Mouse (Mus musculus) E14TG2a.4 (cell line): Measurements from ENCODE around the gene Id1.

Experiments used
- H3K27me3 ChIP-seq: 2 replicates; pipeline ENCODE4 v1.6.1; 2014; ENCODE audit warnings: low read length, control low read depth; ENCODE audit not compliant: insufficient read depth
- H3K36me3 ChIP-seq: 2 replicates; pipeline ENCODE4 v1.6.1; 2014; ENCODE audit warnings: low read length, control low read depth; ENCODE audit not compliant: insufficient read depth
- H3K4me1 ChIP-seq: replicated peaks from 2 replicates; pipeline ENCODE4 v1.6.1; 2014; ENCODE audit warnings: low read depth, low read length, control low read depth
- H3K4me3 ChIP-seq: replicated peaks from 2 replicates; pipeline ENCODE4 v1.5.1; 2014; ENCODE audit warnings: mild to moderate bottlenecking, low read length
- H3K9me3 ChIP-seq: 2 replicates; pipeline ENCODE4 v1.6.1; 2014; ENCODE audit warnings: low read length, control low read depth
- CTCF ChIP-seq: conservative IDR thresholded peaks from 2 replicates; pipeline ENCODE4 v1.5.1; 2014; ENCODE audit warnings: low read length
- NANOG ChIP-seq: IDR thresholded peaks from 2 replicates; pipeline ENCODE4 v1.6.1; 2014; ENCODE audit warnings: borderline replicate concordance, low read length, mixed read lengths
- POU5F1 ChIP-seq: IDR thresholded peaks from 2 replicates; pipeline ENCODE4 v1.6.1; 2014; ENCODE audit warnings: low read length, borderline replicate concordance

Id1 gene

DNA sequence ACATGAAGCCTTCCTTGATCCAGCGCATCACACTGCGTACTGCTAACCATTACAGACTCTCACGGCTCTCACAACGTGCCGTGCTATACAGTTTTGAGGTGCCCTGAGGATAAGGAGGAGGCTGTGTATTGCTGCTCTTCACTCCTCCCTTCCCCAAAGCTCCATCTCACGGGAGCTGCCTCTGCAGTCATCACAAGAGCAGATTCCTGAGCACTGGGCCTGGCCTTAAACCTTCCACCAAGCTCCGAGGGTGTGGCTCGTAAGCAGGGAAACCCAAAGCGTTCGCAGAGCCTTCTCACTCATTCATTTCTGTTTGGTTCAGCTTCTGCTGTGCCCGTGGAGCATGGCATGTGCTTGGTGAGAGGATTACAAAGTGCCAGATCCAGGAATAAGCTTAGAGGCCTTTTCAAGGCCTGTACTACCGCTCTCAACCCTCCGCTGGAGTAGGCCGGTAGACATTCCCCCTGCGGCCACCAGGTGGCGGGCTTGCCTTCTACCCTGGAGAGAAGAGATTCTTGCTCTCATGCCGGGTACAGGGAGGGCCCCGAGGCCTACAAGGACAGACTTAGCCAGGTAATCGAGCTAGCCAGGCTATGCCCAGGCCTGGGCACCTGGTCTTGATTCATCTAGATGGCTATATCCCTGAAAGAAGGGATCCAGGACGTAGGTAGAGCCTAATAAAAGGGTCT is 39.4 kb upstream of the Id1 start:
- H3K36me3 ChIP-seq = peaks cover 69% of the 10 kb centered on the region
- no peak for TF ChIP-seq NANOG
- TF ChIP-seq POU5F1 = no peak
- peak; percentile 94 for TF ChIP-seq CTCF
- peaks cover 88% of the 10 kb centered on the region for H3K4me1 ChIP-seq

GRCm38 (mm10) chr2:152700138-152700537 is 35.9 kb upstream of the Id1 start:
- peak overlapping the region; percentile 50 for H3K4me3 ChIP-seq
- H3K27me3 ChIP-seq = no peaks in the 10 kb centered on the region
- peaks cover 98% of the 10 kb centered on the region for H3K4me1 ChIP-seq
- peaks cover 84% of the 10 kb centered on the region for H3K36me3 ChIP-seq
- no peak for TF ChIP-seq CTCF
- TF ChIP-seq NANOG = no peak
- no peak for TF ChIP-seq POU5F1
- no peaks in the 10 kb centered on the region for H3K9me3 ChIP-seq

More for the DNA sequence above, 39.4 kb upstream of the Id1 start:
- Histone ChIP-seq H3K27me3 (no peaks in the 10 kb centered on the region), H3K4me3 (peak overlapping the region; percentile 56), H3K9me3 (no peaks in the 10 kb centered on the region)

- Histone ChIP-seq H3K4me1 (peaks cover 98% of the 10 kb centered on the region), H3K27me3 (no peaks in the 10 kb centered on the region), H3K9me3 (no peaks in the 10 kb centered on the region), H3K36me3 (peaks cover 82% of the 10 kb centered on the region), H3K4me3 (peak overlapping the region; percentile 50)
- TF ChIP-seq CTCF = no peak
- TF ChIP-seq NANOG = no peak
- no peak for TF ChIP-seq POU5F1
Observed at GRCm38 (mm10) chr2:152700725-152701124, 35.3 kb upstream of the Id1 start.

GRCm38 (mm10) chr2:152703596-152704255 is 32.3 kb upstream of the Id1 start:
- H3K4me1 ChIP-seq = peaks cover 92% of the 10 kb centered on the region
- peaks cover 62% of the 10 kb centered on the region for H3K36me3 ChIP-seq
- H3K9me3 ChIP-seq = no peaks in the 10 kb centered on the region
- no peaks in the 10 kb centered on the region for H3K27me3 ChIP-seq
- H3K4me3 ChIP-seq = peak overlapping the region; percentile 68
- TF ChIP-seq POU5F1 (no peak), NANOG (no peak), CTCF (no peak)

DNA sequence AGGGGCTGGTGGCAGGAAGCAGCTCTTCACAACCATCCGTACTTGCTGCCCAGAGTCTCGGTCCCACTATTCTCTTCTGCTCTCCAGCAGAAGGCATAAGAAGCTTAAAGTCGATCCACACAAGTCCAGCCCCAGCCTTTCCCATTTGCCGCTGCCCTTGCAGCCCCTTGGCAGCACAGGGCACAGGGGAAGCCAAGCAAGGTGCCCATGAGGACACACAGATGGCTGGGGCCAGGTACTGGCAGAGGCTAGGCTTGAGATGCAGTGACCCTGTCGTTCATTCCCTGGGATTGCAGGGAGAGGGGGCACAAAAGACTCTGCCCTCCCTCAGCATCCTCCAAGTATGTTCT is 31.8 kb upstream of the Id1 start:
- H3K27me3 ChIP-seq = no peaks in the 10 kb centered on the region
- H3K4me1 ChIP-seq = peaks cover 92% of the 10 kb centered on the region
- peaks cover 60% of the 10 kb centered on the region for H3K36me3 ChIP-seq
- H3K9me3 ChIP-seq = no peaks in the 10 kb centered on the region
- no peak for TF ChIP-seq NANOG
- TF ChIP-seq POU5F1 = no peak
- TF ChIP-seq CTCF = no peak
- H3K4me3 ChIP-seq = peak overlapping the region; percentile 68

DNA sequence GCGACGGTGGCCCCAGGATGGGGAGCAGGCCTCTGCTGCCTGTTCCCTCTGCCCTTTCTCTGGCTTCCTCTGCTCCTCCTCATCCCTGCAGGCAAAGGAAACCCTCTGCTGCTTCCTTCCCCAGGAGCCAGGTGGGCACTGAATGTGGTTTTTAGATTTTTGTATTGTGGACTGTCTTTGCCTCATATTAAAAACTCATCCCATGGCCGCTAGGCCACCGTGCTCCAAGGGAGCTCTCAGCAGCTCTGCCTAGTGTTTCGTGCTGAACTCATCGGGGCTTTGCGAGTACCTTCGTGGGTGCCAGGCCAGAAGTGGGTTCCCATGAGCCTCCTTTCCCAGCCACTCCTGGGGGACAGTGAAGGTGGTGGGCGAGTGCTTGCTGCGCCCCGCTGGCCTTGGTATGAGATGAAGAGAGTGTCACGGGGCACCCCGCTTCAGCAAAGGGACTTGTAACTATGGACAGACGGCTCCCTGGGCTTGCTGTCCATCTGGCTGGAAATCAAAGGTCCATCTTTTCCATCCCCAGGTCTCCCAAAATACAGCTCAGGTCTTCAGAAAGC is 31.2 kb upstream of the Id1 start:
- peak overlapping the region; percentile 68; the same call in 1 of the 2 replicates for H3K4me3 ChIP-seq
- no peak for TF ChIP-seq NANOG
- no peak for TF ChIP-seq POU5F1
- no peaks in the 10 kb centered on the region for H3K27me3 ChIP-seq
- peaks cover 91% of the 10 kb centered on the region for H3K4me1 ChIP-seq
- peaks cover 55% of the 10 kb centered on the region for H3K36me3 ChIP-seq
- H3K9me3 ChIP-seq = no peaks in the 10 kb centered on the region

- Histone ChIP-seq H3K27me3 (no peaks in the 10 kb centered on the region), H3K9me3 (no peaks in the 10 kb centered on the region), H3K4me1 (peaks cover 91% of the 10 kb centered on the region), H3K4me3 (peak overlapping the region; percentile 76), H3K36me3 (peaks cover 44% of the 10 kb centered on the region)
- no peak for TF ChIP-seq CTCF
- TF ChIP-seq POU5F1 = no peak
- TF ChIP-seq NANOG = no peak
Observed at GRCm38 (mm10) chr2:152705993-152706571, 30.0 kb upstream of the Id1 start.

- TF ChIP-seq POU5F1 (no peak), CTCF (no peak), NANOG (no peak)
- H3K4me3 ChIP-seq = peak overlapping the region; percentile 77
- H3K4me1 ChIP-seq = peaks cover 91% of the 10 kb centered on the region
- peaks cover 33% of the 10 kb centered on the region for H3K36me3 ChIP-seq
- H3K9me3 ChIP-seq = no peaks in the 10 kb centered on the region
- no peaks in the 10 kb centered on the region for H3K27me3 ChIP-seq
Observed at GRCm38 (mm10) chr2:152707186-152707585, 28.9 kb upstream of the Id1 start.

- no peak for TF ChIP-seq CTCF
- TF ChIP-seq POU5F1 = no peak
- no peak for TF ChIP-seq NANOG
- H3K36me3 ChIP-seq = peaks cover 28% of the 10 kb centered on the region
- H3K27me3 ChIP-seq = no peaks in the 10 kb centered on the region
- H3K4me3 ChIP-seq = peak overlapping the region; percentile 77
- H3K9me3 ChIP-seq = no peaks in the 10 kb centered on the region
- H3K4me1 ChIP-seq = peaks cover 89% of the 10 kb centered on the region
Observed at GRCm38 (mm10) chr2:152707627-152708026, 28.4 kb upstream of the Id1 start.
